Mouse (Mus musculus) CD4-positive helper T cell, adult 2 months (primary cell): Measurements from ENCODE around the gene Ccdc189.
"Not testable (repeated sequence)": the region's sequence is repeated elsewhere in the genome, so short reads cannot be mapped to it uniquely, and the experiment has no call there.

Experiments used
- DNase-seq: peaks from one replicate; pipeline ENCODE4 v3.0.0-alpha.2; 2012; ENCODE audit warnings: low read depth, missing footprints, low spot score

The Ccdc189 gene

DNA sequence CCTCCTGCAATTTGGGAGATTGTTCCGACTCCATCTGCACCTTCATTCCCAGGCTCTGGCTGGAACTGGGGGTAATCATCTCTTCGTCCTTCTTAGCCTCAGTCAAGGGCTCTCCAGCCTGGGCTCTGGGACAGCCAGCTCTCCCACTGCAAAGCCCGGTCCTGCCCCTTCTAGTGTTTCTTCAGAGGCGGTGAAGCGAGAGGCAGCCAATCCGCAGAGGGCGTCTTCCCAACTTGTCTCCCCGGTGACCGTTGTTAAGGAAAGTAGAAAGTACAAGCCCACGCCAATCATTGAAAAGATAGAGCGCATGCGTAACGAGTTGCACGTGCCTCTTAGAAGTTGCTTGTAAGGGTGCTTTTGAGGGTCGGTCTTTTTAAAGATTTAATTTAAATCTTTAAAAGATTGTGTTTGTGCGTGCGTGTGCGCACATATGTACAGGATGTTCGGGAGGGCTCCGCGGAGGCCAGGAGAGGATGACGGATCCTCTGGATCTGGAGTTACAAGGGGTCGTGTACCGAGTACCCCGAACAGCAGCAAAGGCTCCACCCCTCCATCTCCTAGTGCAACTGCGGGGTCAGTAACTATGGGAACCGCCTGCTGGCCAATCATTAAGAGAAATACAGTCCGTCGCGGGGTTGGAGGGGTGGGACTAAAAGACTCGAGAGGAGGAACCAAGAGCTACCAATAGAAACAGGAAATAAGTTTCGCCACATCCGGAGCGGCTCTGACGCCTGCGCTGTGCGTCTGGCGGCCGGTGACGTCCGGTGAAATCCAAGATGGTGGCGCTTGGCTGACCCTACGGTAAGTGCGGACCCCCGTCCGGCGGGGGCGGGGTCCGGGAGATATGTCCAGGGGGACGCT is at the start of gene Ccdc189, which contains the start of gene Rnf40:
TSS of gene Ccdc189 (minus strand) at position 585 of the 861 bp plus-strand sequence.
TSS of gene Rnf40 (plus strand) at position 757 of the 861 bp plus-strand sequence.
- DNase-seq: peak; percentile 96

DNA sequence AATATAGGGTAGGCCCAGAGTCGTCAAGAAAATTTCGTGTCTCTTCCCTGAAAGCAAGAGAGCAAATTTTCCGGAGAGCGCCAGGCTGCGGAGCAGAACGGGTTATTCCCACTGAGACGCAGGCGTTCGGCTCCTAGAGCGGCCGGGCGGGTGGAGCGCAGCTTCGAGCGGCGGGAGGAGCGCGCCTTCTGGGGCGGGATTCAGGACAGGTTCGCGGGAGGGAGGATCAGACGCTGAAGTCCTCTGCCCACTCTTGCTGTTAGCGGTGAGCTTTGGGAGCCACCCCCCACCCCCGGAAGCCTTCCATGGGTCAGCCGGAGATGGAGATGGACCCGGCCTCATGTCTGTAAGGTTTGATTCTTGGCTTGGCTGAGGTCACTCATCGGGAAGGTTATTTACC is 48.6 kb upstream of the Ccdc189 start:
- no peak for DNase-seq

DNA sequence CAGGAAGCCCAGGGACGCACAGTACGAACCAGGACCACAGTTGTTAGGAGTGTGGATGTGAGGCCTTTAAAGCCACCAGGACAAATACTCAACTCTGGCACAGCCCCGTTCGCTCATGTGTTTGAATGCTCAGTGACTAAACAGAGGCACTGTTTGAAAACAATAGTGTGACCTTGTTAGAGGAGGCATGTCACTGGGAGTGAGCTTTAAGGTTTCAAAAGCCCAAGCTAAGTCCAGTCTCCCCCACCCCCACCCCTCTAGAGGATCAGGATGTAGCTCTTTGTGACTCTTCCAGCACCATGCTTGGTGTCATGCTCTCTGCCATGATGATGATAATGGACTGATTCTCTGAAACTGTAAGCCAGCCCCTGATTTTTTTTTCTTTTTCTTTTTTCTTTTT is 43.0 kb upstream of the Ccdc189 start:
- no peak for DNase-seq

DNA sequence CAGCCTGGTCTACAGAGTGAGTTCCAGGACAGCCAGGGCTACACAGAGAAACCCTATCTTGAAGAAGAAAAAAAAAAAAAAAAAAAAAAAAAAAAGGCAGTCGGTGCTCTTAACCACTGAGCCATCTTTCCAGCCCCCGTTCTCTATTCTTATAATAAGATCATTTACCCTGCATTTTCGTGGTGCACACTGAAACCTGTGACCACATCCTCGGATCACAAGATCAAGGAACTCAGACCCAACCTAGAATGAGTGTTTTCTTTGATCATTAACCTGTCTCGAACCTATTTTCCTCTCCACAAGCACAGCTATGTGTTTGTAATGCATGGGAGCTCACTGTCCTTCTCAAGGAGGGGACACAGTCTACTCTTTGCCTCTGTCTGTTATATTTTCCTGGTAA is 40.3 kb upstream of the Ccdc189 start:
- DNase-seq: peak; percentile 85

DNA sequence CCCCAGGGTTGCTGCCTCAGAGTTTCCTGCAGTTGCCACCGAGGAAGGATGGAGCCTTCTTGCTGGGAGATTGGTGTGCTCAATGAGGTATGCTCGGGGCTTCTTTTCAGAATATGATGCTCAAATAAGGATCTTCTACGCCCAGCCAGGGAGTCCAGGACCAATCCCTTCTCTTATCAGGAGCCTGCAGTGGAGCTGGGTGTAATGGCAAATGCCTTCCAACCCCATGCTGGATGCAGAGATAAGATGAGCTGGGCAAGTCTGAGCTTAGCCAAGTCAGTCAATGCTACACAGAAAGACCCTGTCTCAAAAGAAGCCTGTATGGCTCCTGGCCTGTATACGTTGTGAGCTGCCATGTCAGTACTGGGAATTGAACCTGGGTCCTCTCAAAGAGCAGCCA is 38.1 kb upstream of the Ccdc189 start:
- DNase-seq: no peak

DNA sequence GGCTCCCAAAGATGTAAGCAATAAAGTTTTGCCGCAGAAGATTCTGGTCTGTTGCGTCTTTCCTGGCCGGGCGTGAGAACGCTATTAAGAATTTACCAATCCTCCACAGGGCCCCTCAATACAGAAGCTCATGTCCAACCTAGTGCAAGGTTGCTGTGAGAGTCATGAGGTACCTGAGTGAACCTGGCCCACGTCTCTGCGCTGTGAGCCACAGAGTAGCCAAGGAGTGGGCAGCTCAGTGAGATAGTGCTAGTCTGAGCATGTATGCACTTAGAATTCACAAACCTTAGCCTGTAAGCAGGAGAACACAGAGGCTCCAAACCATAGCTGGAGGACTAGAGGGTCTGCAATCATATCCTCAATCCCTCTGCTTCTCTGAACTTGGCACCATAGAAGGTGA is 37.6 kb upstream of the Ccdc189 start:
- no peak for DNase-seq

DNA sequence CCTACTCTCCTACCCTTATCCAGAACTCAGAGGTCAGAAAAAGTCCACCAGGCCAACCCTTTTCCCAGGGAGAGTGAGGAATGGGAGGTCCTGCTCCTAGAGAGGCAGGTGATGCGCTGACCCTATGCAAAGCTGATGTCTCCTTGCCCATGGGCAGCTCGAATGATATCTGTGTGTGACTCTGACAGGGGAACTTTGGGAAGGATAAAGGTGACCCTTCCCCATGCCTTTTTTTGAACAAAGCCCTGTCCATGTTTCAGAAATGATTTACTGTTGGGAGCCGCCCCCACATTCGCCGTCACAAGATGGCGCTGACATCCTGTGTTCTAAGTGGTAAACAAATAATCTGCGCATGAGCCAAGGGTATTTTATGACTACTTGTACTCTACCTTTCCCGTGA is 30.0 kb upstream of the Ccdc189 start:
- DNase-seq: not testable (repeated sequence)

DNA sequence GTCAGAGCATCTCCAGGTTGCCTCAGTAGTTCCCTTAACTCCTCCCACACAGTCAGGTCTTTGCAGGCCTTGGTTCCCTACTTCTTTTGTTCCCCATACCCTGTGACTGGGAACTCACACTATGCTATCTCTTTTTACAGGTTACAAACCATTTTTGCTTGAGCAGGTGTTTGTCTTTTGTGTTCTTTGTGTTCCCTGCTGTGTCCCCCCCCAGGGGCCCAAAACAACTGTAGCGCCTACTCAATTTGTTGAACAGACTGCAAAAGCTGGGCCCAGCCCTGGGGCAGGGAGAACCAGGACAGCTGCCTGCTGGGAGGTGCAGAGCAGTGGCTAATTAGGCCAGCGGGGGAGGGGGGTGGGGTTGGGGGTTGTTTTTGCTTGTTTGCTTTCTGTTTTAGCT is 29.6 kb upstream of the Ccdc189 start:
- DNase-seq: no peak

DNA sequence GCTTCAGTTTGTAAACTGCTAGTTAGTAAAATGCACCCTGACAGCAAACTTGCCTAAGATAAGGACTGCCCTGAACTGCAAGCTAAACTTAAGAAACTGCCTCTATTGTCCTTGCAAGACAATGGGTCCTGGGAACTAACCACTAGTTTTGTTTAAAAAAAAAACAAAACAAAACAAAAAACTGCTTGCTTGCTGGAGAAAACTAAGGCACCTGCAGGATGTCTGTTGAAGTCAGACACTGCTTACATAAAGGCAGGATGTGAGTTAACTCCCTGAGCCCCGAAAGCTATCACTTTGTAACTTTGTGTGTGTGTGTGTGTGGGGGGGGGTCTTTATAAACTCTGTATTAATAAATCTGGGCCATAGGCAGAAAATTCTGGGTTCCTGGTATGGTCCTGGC is 28.5 kb upstream of the Ccdc189 start:
- DNase-seq: peak; percentile 27

DNA sequence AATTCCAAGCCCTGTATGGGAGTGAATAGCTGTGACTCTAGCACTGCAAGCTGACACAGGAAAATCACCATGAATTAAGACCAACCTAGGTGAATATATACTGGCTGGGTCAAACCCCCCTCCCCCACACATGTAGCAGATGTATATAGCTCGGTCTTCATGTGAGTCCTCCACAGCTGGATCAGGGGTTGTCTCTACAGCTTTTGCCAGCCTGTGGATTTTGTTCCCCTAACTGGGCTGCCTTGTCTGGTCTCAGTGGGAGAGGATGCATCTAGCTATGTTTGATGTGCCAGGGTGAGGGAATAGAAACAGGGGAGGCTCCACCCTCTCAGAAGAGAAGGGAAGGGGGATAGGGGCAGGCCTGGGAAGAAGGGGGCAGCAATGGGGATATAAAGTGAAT is 27.9 kb upstream of the Ccdc189 start:
- DNase-seq: no peak

DNA sequence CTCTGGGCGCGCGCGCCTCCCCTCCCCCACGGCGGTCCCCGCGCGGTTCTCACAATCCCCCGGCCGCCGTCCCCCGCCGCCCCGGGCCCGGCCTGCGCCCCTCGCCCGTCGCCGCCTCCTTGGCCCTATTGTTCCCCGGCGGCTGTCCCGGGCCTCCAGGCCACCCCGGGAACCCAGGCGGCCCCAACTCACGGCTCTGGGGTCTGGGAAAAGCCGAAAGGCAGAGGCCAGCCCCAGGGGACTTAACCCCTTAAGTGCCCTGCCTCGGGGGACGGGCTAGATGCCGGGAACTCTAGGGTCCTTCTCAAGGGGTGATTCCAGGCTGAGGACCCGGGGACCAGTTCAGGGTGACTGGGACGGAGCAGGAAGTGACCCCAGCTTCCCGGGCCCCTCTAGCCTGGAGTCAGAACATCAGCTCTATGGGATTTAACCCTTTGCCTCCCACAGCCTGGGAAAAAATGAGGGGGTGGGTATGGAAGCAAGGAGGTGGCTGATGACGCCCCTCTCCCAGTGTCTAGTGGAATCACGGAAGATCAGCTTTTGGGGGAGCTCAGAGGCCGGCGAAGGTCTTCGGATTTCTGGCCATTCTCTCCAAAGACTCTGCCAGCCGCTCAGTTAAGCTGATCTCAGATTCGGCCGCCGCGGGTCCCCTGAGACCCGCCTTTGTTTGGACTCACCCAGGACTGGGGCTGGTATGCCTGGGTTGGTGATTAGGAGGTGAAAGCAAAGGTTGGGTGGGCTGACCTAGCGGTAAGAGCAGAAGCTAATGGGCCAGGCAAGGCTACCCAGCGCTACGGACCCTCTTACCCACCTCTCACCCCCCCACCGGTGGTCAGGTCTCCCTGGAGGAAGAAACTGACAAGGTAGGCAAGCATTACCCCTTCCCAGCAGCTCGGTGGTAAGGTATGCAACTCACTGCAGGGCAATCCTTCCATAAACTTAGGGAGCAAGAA is 26.8 kb upstream of the Ccdc189 start, which contains the start of gene Zfp629:
TSS of gene Zfp629 (minus strand) at position 907 of the 953 bp plus-strand sequence.
- peak; percentile 21 for DNase-seq

DNA sequence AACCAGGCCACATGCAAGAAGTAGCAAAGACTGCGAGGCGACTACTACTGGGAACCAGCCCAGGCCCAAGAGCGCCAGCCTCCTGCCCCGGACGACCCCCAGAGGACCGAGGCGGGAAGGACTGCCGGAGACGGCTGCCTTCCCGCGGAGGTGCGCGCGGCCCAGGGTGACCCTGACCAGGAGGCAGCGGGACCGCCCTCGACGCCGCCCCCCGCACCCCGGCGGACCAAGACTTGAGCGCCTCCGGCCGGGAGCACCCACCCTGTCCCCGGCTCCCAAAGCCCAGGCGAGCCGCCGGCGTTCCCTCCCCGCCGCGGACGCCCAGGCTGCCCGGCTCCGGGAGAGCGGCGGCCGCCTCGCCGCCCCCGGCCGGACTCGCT is 26.1 kb upstream of the Ccdc189 start:
- peak; percentile 34 for DNase-seq

DNA sequence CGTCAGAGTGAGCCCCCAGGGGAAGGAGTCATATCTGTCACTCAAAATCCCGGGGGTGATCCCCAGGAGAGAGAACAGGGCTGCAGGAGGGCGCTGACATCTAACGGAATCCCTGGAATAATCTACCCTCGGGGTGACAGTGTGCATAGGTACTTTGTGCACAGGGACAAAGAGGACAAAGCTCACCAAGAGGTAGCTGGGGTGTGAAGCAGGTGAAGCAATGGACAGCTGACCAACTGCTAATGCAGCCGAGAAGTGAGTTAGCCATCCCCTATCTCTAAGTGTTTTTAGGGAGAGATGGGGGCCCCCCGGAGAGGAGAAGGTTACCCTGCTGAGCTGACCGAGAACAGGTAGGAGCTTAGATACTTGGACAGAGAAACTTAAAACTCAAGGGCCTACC is 25.7 kb upstream of the Ccdc189 start:
- no peak for DNase-seq

DNA sequence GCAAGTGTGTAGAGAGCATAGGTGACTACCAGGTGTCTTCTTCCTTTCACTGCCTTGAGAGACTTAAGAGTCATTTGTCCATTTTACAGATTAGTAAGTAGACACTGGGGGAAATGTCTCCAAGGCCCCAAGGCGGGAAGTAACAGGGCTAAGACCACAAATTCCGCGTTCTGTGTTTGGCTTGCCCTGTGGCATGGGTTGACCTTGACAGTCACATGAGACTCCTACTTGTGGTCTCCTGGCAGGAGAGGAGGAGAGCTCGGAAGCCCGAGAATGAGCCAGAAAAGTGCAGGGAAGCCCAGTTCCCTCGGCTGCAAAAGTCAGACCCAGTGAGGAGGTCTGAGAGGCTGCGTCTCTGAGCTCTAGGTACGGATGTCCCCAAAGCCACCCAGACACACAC is 25.1 kb upstream of the Ccdc189 start:
- DNase-seq: no peak

DNA sequence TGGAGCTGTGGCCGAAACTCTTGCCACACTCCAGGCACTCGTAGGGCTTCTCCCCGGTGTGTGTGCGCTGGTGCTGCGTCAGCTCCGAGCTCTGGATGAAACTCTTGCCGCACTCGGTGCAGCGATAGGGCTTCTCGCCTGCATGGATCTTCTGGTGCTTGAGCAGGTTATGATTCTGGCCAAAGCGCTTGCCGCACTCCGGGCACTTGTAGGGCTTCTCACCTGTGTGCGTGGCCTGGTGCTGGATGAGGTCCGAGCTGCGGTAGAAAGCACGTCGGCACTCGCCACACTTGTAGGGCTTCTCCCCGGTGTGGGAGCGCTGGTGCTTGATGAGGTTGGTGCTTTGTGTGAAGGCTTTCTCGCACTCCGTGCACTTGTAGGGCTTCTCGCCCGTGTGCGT is 23.2 kb upstream of the Ccdc189 start:
- no peak for DNase-seq

DNA sequence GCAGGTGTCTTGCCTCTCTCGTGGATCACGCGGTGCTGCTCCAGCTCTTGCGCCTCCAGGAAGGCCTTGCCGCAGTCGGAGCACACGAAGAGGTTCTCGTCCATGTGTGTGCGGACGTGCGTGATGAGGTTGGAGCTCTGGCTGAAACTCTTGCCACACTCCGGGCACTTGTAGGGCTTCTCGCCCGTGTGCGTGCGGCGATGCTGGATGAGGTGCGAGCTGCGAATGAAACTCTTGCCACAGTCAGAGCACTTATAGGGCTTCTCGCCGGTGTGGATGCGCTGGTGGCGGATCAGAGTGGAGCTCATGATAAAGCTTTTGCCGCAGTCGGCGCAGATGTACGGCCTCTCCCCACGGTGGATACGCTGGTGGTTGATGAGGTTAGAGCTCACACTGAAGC is 22.6 kb upstream of the Ccdc189 start:
- DNase-seq: no peak

DNA sequence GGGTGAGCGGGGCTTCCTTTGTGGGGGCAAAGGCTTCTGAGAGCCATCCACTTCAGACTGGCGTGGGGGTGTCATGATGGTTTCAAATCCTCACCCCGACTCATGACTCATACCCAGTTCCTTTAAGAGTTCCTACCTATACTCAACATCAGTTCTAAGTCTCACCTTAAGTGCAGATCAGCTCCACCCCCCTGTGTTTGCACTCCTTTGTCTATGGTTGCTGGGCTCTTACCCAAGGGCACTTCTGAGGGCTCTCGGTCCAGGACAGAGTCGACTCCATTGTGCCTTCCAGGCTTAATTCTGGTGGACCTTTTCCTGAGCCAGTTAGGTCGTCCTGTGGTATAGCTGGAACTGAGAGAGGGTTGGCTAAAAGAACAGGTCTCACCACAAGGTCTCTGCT is 18.8 kb upstream of the Ccdc189 start:
- no peak for DNase-seq

DNA sequence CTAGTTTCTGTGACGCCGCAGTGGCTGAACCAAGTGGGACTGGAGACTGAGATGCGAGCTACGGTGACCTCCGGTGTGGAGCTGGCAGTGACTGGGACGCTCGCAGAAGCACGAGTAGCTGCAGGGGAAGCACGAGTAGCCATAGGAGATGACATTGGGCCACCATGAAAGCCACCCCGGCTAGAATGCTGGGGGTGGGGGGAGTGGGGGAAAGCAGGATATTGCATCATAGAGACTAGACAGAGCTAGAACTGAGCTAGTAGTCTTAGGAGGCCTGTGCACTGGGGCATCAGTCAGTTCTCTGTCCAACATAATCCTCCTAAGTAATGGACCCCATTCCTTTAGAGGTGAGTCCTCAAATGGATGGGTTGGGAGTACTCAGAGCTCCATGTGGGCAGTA is 15.9 kb upstream of the Ccdc189 start:
- DNase-seq: no peak

DNA sequence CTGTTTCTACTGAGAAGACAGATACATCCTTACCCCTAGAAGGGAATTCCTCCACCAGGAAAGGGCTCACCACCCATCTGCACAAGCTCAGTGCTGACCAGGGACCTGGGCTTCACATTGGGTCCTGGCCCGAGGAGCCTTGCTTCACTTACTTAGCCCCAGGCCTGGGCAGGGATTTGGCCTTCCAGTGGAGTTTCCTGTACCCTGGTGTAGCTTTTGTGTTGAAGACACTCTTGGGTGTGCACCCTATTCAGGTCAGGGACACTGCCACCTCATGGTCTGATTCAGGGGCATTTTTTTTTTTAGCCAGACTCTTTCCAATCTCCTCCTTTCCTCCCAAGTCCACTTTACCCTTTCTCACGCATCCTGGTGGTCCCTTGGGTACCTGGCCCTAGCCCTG is 14.5 kb upstream of the Ccdc189 start:
- no peak for DNase-seq

DNA sequence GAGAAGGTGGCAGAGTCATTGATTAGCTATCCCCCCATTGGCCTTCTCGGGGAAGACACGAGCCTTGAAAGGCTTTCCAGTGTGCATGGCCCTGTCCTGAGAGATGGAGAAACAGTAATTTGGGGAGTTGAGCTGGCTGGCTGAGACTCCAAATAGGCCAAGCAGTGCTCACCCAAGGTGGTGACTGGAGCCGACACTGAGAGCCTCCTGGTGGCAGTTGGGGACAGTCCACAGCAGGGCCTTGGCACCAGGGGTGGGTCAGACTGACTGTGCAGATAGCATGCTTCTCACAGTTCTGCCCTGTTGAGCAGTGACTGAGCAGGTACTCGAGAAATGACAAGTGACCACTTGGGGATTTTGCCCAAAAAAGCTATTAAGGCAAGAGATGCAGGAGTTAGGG is 13.3 kb upstream of the Ccdc189 start:
- DNase-seq: no peak

DNA sequence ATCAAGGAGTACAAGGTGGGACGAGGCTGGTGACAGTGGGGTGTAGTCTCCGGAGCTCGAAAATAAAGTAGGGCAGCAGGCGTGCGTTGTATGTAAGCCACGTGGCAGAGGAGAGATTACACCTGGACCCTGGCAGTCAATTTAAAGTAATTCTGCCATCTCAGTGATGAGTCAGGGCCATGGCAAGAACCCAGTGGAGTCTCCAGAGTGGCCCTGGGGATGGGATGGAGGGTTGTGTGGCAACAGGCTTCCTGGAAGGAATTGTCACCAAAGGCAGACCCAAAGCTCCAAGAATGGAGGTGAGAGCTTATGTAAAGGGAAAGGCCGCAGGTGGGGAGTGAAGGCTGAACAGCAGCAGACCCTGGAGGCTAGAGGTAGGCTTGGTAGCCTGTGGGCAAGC is 12.2 kb upstream of the Ccdc189 start:
- DNase-seq: no peak

DNA sequence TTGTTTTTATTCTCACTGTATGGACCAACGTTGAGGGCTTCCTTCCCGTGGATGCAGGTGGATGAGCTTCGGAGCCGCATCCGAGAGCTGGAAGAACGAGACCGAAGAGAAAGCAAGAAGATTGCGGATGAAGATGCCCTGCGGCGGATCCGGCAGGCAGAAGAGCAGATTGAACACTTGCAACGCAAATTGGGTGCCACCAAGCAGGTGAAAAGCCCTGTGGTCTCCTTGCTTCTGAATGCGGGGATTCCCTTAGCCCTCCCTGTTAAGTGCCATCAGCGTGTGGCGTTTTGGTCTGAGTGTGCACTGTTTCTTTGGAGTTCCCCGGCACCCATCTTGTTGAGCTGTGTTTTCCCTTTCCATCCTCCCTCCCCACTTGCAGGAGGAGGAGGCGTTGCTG is 8.4 kb upstream of the Ccdc189 start:
- DNase-seq: no peak
